Comparison of ENCODE assay signal across 14 mouse cellular contexts in genomic region chr15:13094881-13095256, GRCm38 (mm10).
"Had no signal": no experiment of that assay in that cellular context is flagged by ENCODE, and none has a peak within 500 bp of the region (broad histone marks: within the 10 kb centered on the region; RNA-seq: fewer than 3 reads in every experiment).

No protein-coding gene starts in this region.

- H3K27me3 ChIP-seq: liver, embryonic 13.5 days; midbrain, embryonic 12.5 days; neural tube, embryonic 13.5 days had no signal

- H3K36me3 ChIP-seq: liver, embryonic 13.5 days; midbrain, embryonic 12.5 days; neural tube, embryonic 13.5 days had no signal

- H3K27ac ChIP-seq: layer of hippocampus, adult 2 months; liver, embryonic 13.5 days; midbrain, embryonic 12.5 days; neural tube, embryonic 13.5 days had no signal

- H3K9me3 ChIP-seq: liver, embryonic 13.5 days; midbrain, embryonic 12.5 days; neural tube, embryonic 13.5 days had no signal

- H3K4me1 ChIP-seq: liver, embryonic 13.5 days; neural tube, embryonic 13.5 days had no signal

- H3K9ac ChIP-seq: liver, embryonic 13.5 days; midbrain, embryonic 12.5 days; neural tube, embryonic 13.5 days had no signal

- DNase-seq: kidney, adult 9 months; kidney, postnatal 14 days; layer of hippocampus, adult 9-11 months; liver, embryonic 13.5 days; lung, adult 2 months; lung, postnatal 14 days; lung, postnatal 4 days; thymus, adult 2 months; thymus, postnatal 14 days; thymus, postnatal 4 days had no signal

- H3K4me3 ChIP-seq: layer of hippocampus, adult 2 months; liver, embryonic 13.5 days; midbrain, embryonic 12.5 days; myocyte; neural tube, embryonic 13.5 days had no signal
